Mouse (Mus musculus): ENCODE data around the gene Hnrnpll.

The Hnrnpll gene

DNA sequence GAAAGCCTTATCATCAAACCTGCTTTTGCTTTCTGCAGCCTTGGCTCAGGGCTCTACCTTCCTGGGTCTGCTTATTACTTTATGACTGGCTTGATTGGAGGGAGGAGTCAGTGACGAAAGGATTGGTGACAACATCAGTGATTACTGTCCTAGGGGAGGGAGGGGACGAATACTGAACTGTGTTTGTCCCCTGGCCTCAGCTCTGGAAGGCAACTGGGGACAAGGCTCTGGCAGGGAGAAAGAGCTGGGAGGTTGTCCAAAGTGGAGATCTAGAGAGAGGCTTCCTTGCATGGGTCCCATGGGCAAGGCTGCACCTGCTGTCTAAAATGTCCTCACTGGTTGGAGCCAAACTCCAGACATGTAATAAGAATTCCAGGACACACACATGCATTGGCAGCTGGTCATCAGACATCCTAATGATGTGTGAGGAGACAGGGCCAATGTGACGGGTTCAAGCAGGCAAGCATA is 59.7 kb downstream of the Hnrnpll start:
- no peak for DNase-seq (ENCODE audit: low spot score in 2 of 2)

- DNase-seq (ENCODE audit: low spot score in 2 of 2), result no peak
Observed at GRCm38 (mm10) chr17:79999631-80000030, 62.5 kb downstream of the Hnrnpll start.

- DNase-seq (ENCODE audit: low spot score in 2 of 2), result no peak
Observed at GRCm38 (mm10) chr17:79998986-79999385, 63.1 kb downstream of the Hnrnpll start.

DNA sequence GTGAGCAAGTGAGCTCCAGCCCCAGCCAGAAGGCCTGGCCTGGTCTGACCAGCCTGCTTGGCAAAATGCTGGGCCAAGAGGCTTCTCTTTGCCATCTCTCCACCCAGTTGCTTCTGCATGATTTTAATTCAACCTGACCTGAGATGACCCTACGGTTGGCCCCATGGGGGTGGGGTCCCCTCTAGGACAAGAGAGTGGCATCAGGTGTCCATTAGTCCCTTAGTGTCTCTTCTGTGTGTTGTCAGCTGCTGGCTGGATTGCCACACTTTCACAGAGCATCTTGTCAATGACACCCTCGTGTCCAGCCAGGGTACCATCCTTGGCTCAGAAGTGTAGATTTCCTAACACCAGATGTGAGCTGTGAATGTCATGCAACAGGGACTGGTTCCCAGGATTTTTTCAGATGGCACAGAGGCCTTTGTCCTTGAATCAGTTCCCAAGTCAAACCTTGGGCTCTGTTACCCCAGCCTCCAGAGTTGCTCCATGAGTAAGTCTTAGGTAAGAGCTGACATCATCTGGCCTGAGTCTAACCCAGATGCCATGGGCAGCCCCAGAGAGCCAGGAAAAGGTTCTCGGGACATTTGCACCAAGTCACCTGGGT is 66.9 kb downstream of the Hnrnpll start:
- DNase-seq (ENCODE audit: low spot score in 2 of 2), result no peak

DNA sequence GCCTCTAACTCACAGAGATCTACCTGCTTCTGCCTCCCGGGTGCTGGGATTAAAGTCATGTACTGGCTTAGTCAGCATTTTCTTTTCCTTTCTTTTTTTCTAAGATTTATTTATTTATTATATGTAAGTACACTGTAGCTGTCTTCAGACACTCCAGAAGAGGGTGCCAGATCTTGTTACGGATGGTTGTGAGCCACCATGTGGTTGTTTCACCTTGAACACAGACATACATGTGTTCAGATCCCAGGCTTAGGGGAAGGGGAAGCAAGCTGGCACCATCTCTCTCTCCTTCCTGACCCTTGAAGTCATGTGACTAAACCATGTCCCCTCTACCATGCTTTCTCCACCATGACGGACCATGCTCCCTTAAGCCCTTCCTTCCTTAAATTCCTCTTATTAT is 70.0 kb downstream of the Hnrnpll start:
- no peak for DNase-seq (ENCODE audit: low spot score in 2 of 2)

DNA sequence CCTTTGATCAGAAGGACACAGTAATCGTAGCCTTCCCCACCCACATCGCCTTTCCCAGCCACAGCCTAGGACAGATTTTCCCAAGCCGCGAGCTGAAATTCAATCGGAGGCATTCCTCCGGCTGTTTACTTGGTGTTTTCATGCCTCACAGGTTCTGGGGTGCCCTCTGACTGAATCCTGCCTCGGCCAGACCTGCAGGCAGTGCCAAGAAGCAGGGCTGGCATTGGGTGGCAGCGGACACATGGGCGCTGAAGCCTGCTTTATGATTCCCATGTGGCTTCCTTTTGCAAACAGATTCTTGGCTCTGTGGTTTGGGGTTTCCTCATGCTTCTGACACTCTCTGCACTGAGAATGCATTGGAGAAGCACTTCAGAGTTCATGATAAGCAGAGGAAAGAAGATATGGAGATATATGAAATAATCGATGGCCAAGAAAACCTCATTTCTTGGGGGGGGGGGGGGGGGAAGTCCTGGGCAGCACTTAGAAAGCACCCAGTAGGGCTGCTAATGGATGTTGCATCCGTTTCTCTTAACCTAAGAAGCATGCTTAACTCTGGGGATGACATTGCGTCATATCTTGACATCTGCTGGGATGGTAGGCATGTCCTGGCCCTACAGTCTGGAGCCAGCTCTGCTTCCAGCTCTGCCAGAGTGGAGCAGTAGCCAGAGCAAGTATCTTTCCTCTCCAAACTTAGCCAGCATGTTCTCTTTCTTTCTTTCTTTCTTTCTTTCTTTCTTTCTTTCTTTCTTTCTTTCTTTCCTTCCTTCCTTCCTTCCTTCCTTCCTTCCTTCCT is 70.8 kb downstream of the Hnrnpll start:
- DNase-seq (ENCODE audit: low spot score in 2 of 2), result no peak

- DNase-seq (ENCODE audit: low spot score in 2 of 2), result no peak
Observed at GRCm38 (mm10) chr17:79990161-79990560, 72.0 kb downstream of the Hnrnpll start.

- DNase-seq (ENCODE audit: low spot score in 2 of 2), result no peak
Observed at GRCm38 (mm10) chr17:79984450-79984849, 77.7 kb downstream of the Hnrnpll start.

GRCm38 (mm10) chr17:79982955-79983529 is 79.1 kb downstream of the Hnrnpll start:
- DNase-seq (ENCODE audit: low spot score in 2 of 2), result no peak

DNA sequence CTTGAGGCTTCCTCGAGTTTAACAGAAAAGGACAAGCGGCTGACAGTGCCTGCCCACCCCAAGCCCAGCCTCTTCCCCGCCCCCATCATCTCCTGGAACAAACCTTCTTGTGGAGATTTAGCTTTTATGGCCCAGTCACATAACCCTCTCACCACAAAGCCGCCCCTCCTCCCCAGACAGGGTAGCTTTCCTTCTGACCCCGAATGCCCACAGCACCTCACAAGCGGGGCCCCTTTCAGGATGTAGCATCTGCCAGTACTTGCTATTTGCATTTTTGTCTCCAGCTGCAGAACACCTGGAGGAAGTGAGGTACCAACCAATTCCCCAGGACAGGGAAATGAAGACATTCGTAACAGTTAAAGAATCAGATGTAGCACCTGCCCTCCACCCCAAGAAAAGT is 79.6 kb downstream of the Hnrnpll start:
- DNase-seq (ENCODE audit: low spot score in 2 of 2), result no peak

GRCm38 (mm10) chr17:79981758-79982481 is 80.2 kb downstream of the Hnrnpll start:
- DNase-seq (ENCODE audit: low spot score in 2 of 2), result no peak

DNA sequence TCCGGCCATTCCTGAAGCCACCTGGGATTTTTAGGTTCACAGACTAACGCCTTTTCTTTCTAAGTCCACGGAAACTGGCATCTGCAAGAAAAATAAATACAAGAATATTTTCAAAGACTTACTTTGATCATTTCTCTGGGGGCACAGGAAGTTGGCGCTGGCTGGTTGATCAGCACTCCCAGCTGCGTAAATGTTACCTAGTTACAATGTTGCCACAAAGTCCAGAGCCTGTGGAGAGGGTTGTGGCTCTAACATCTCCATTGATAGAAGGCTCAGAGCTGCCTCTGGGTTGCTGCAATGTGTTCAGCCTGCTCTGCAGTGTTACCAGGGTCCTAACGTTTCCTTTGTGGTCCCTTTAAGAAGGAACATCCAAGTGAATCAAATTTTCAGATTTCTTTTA is 80.8 kb downstream of the Hnrnpll start:
- DNase-seq (ENCODE audit: low spot score in 2 of 2), result no peak

GRCm38 (mm10) chr17:79980421-79981120 is 81.6 kb downstream of the Hnrnpll start:
- no peak for DNase-seq (ENCODE audit: low spot score in 2 of 2)

All from frontal cortex, postnatal 10 days (tissue).